ENCODE assay signal across 8 mouse cellular contexts in genomic region chr16:10783152-10783434, GRCm38 (mm10). TPM values are rescaled to one million over a fixed set of nuclear protein-coding genes. Genes with fewer than 3 reads are reported as not detected.
DNase-seq lines count a peak whose midpoint lies in the region; ATAC-seq and TF ChIP-seq lines count a peak whose summit lies in the region.
"Had no signal": no experiment of that assay in that cellular context is flagged by ENCODE, and none has a peak within 500 bp of the region (broad histone marks: within the 10 kb centered on the region; RNA-seq: fewer than 3 reads in every experiment).

No protein-coding gene starts in this region.

- no peak for DNase-seq in limb, embryonic 11.5 days (ENCODE audit: low spot score)
- no peak for DNase-seq in limb, embryonic 10.5 days (ENCODE audit: low spot score)
- DNase-seq in G1E (ENCODE audit: low spot score), result no peak
- peak; percentile 52 to 64 for DNase-seq in natural killer cell, adult 2 months (ENCODE audit: low spot score in 2 of 2)
- no peak for DNase-seq in urinary bladder, postnatal 10 days (ENCODE audit: low spot score)
- DNase-seq in cerebellum, postnatal 25 days, result no peak

- TF ChIP-seq POLR2A in embryonic fibroblast, embryonic 13.5 days (IDR thresholded peaks at IDR 0.05; ENCODE audit: low read depth, low read length), result no peak

- H3K4me3 ChIP-seq in limb, embryonic 11.5 days (ENCODE audit: low read depth, low read length), result no peak overlapping the region; the same call in 1 of the 2 replicates
- H3K4me3 ChIP-seq in limb, embryonic 10.5 days, result no peak overlapping the region
- H3K4me3 ChIP-seq in G1E (ENCODE audit: low read depth, low read length), result peak overlapping the region; percentile 84
- peak overlapping the region; percentile 78; the same call in 1 of the 2 replicates for H3K4me3 ChIP-seq in embryonic fibroblast, embryonic 13.5 days (ENCODE audit: insufficient read depth, low read length)

- H3K4me2 ChIP-seq in limb, embryonic 11.5 days (ENCODE audit: low read depth, severe bottlenecking), result 0 out of 2 replicates have a peak overlapping the region, but pooled peaks have one; percentile 92

- no peaks in the 10 kb centered on the region for H3K36me3 ChIP-seq in limb, embryonic 11.5 days (ENCODE audit: control insufficient read depth, insufficient read depth, low read length)
- H3K36me3 ChIP-seq in limb, embryonic 10.5 days, result no peaks in the 10 kb centered on the region
- H3K36me3 ChIP-seq in G1E (replicated peaks), result peaks cover 42% of the 10 kb centered on the region

- no peak for ATAC-seq in limb, embryonic 11.5 days (ENCODE audit: insufficient number of reproducible peaks, low FRiP score, low TSS enrichment, low read depth)
- ATAC-seq in G1E (ENCODE audit: extremely low read depth, insufficient number of reproducible peaks, low FRiP score, poor library complexity, severe bottlenecking), result no peak

- H3K9me3 ChIP-seq in limb, embryonic 11.5 days (ENCODE audit: control insufficient read depth, low read length), result no peaks in the 10 kb centered on the region
- H3K9me3 ChIP-seq in limb, embryonic 10.5 days (replicated peaks), result no peaks in the 10 kb centered on the region
- H3K9me3 ChIP-seq in G1E (replicated peaks), result peaks cover 7% of the 10 kb centered on the region

- no peak overlapping the region for H3K27ac ChIP-seq in limb, embryonic 11.5 days (replicated peaks; ENCODE audit: low read depth, low read length)
- no peak overlapping the region for H3K27ac ChIP-seq in limb, embryonic 10.5 days
- H3K27ac ChIP-seq in embryonic fibroblast, embryonic 13.5 days (ENCODE audit: insufficient read depth, low read length), result peak overlapping the region; percentile 44

- no peak for TF ChIP-seq CTCF in G1E (IDR thresholded peaks at IDR 0.05; ENCODE audit: low read depth, low read length)
- TF ChIP-seq CTCF in embryonic fibroblast, embryonic 13.5 days (IDR thresholded peaks at IDR 0.05; ENCODE audit: borderline replicate concordance, insufficient read depth, low read length), result no peak

- no peak overlapping the region for H3K9ac ChIP-seq in limb, embryonic 11.5 days (ENCODE audit: low read length)

- 36% methylated on average over 1 of the region's 1 CpGs for WGBS in limb, embryonic 11.5 days
- WGBS in limb, embryonic 10.5 days, result 52% methylated on average over 1 of the region's 1 CpGs

- peaks cover 32% of the 10 kb centered on the region for H3K4me1 ChIP-seq in limb, embryonic 11.5 days (ENCODE audit: control insufficient read depth, insufficient read depth, low read length)
- peaks cover 67% of the 10 kb centered on the region for H3K4me1 ChIP-seq in limb, embryonic 10.5 days
- H3K4me1 ChIP-seq in G1E (ENCODE audit: insufficient read depth, low read depth, low read length), result peaks cover 89% of the 10 kb centered on the region
- H3K4me1 ChIP-seq in embryonic fibroblast, embryonic 13.5 days (ENCODE audit: control insufficient read depth, insufficient read depth, low read length), result peaks cover 14% of the 10 kb centered on the region

- H3K27me3 ChIP-seq in limb, embryonic 11.5 days (ENCODE audit: control insufficient read depth, insufficient read depth, low read length), result no peaks in the 10 kb centered on the region
- peaks cover 13% of the 10 kb centered on the region for H3K27me3 ChIP-seq in limb, embryonic 10.5 days (ENCODE audit: low read depth, poor library complexity, severe bottlenecking)
- H3K27me3 ChIP-seq in G1E (ENCODE audit: insufficient read depth, low read length), result peaks cover 1% of the 10 kb centered on the region; the same call in 1 of the 2 replicates

RNA-seq across cellular contexts. Expression of gene Socs1, which starts 2.2 kb away (rescaled TPM):
- polyA plus RNA-seq in limb, embryonic 11.5 days (2014; fragmentation: Nextera tagmentation; extraction: Ambion mirVana), result 5.2 and 5.5 TPM in 2 replicates
- 3.5 and 4.6 TPM in 2 replicates for polyA plus RNA-seq in limb, embryonic 10.5 days (2016; fragmentation: Nextera tagmentation; extraction: Ambion mirVana)
- total RNA-seq in G1E (2014; fragmentation: Nextera tagmentation) (1.6 and 1.7 TPM in 2 replicates), G1E (2017) (6.2 and 7.7 TPM in 2 replicates)
- 13.0 and 18.9 TPM in 2 replicates for polyA plus RNA-seq in G1E (2012)
- 3.7 and 7.3 TPM in 2 replicates for polyA plus RNA-seq in embryonic fibroblast, embryonic 13.5 days (2011; ENCODE audit: insufficient read length, low read depth, missing spikeins)

RNA-seq across cellular contexts. Expression of gene Tnp2, which starts 5.4 kb away (rescaled TPM):
- not detected in 2 replicates for polyA plus RNA-seq in limb, embryonic 11.5 days (2014; fragmentation: Nextera tagmentation; extraction: Ambion mirVana)
- not detected in 2 replicates for polyA plus RNA-seq in limb, embryonic 10.5 days (2016; fragmentation: Nextera tagmentation; extraction: Ambion mirVana)
- total RNA-seq in G1E (2014; fragmentation: Nextera tagmentation) (not detected in 2 replicates), G1E (2017) (not detected in 2 replicates)
- not detected in 2 replicates for polyA plus RNA-seq in G1E (2012)
- polyA plus RNA-seq in embryonic fibroblast, embryonic 13.5 days (2011; ENCODE audit: insufficient read length, low read depth, missing spikeins), result not detected in 2 replicates
- polyA plus RNA-seq: neural tube, embryonic 11.5 days had no signal

RNA-seq across cellular contexts. Expression of gene Prm3, which starts 7.6 kb away (rescaled TPM):
- not detected in 2 replicates for polyA plus RNA-seq in limb, embryonic 11.5 days (2014; fragmentation: Nextera tagmentation; extraction: Ambion mirVana)
- not detected in 2 replicates for polyA plus RNA-seq in limb, embryonic 10.5 days (2016; fragmentation: Nextera tagmentation; extraction: Ambion mirVana)
- total RNA-seq in G1E (2014; fragmentation: Nextera tagmentation) (not detected in 2 replicates), G1E (2017) (not detected in 2 replicates)
- not detected in 2 replicates for polyA plus RNA-seq in G1E (2012)
- polyA plus RNA-seq in embryonic fibroblast, embryonic 13.5 days (2011; ENCODE audit: insufficient read length, low read depth, missing spikeins), result not detected in 2 replicates
- polyA plus RNA-seq: neural tube, embryonic 11.5 days had no signal

RNA-seq across cellular contexts. Expression of gene Prm2, which starts 12.8 kb away (rescaled TPM):
- polyA plus RNA-seq in limb, embryonic 11.5 days (2014; fragmentation: Nextera tagmentation; extraction: Ambion mirVana), result not detected in 2 replicates
- not detected in 2 replicates for polyA plus RNA-seq in limb, embryonic 10.5 days (2016; fragmentation: Nextera tagmentation; extraction: Ambion mirVana)
- total RNA-seq in G1E (2014; fragmentation: Nextera tagmentation) (not detected in 2 replicates), G1E (2017) (0.49 TPM in 1 of 2 replicates, not detected in the other)
- polyA plus RNA-seq in G1E (2012), result not detected in 2 replicates
- polyA plus RNA-seq in embryonic fibroblast, embryonic 13.5 days (2011; ENCODE audit: insufficient read length, low read depth, missing spikeins), result not detected in 2 replicates
- polyA plus RNA-seq: neural tube, embryonic 11.5 days had no signal

RNA-seq across cellular contexts. Expression of gene Prm1, which starts 22.5 kb away (rescaled TPM):
- polyA plus RNA-seq in limb, embryonic 11.5 days (2014; fragmentation: Nextera tagmentation; extraction: Ambion mirVana), result not detected in 2 replicates
- not detected in 2 replicates for polyA plus RNA-seq in limb, embryonic 10.5 days (2016; fragmentation: Nextera tagmentation; extraction: Ambion mirVana)
- total RNA-seq in G1E (2014; fragmentation: Nextera tagmentation) (not detected in 2 replicates), G1E (2017) (not detected in 2 replicates)
- not detected in 2 replicates for polyA plus RNA-seq in G1E (2012)
- polyA plus RNA-seq in embryonic fibroblast, embryonic 13.5 days (2011; ENCODE audit: insufficient read length, low read depth, missing spikeins), result not detected in 2 replicates
- polyA plus RNA-seq: neural tube, embryonic 11.5 days had no signal

Comparison
In these comparisons a context has a peak if more than half of its experiments do, and no peak if none do; other contexts are left out.
1. DNase-seq: peak in natural killer cell, adult 2 months (2 of 2); none in limb, embryonic 11.5 days (single experiment), limb, embryonic 10.5 days (single experiment), G1E (single experiment), urinary bladder, postnatal 10 days (single experiment) and cerebellum, postnatal 25 days (0 of 2).
2. H3K4me3 ChIP-seq: peak in G1E (single experiment) and embryonic fibroblast, embryonic 13.5 days (single experiment); none in limb, embryonic 11.5 days (single experiment) and limb, embryonic 10.5 days (single experiment).